Mouse (Mus musculus) lung, embryonic 14.5 days (tissue): ENCODE measurements at regions not wholly inside any gene's neighbourhood (a gene's known extent, or its start where the extent isn't known, plus 50 kb on each side); places are given as distances from the start of the nearest gene placed in this dataset.

Experiments
- ATAC-seq: fragments of 200-750 bp; cut with Nextera tagmentation; 2 replicates; pipeline ENCODE4 v1.8.0; 2017; ENCODE audit warnings: mild to moderate bottlenecking, moderate TSS enrichment, moderate library complexity; ENCODE audit not compliant: insufficient read depth
- DNase-seq: peaks from one replicate; pipeline ENCODE4 v3.0.0-alpha.2; 2015
- H3K27ac ChIP-seq: fragments of 300-500 bp; sonication (generic); 2 replicates; pipeline ENCODE4 v1.5.1; 2014; ENCODE audit warnings: low read depth, mild to moderate bottlenecking, moderate library complexity
- H3K27me3 ChIP-seq: fragments of 300-500 bp; sonication (generic); 2 replicates; pipeline ENCODE4 v1.6.1; 2014; ENCODE audit warnings: low read length, control low read depth; ENCODE audit not compliant: insufficient read depth
- H3K36me3 ChIP-seq: fragments of 300-500 bp; sonication (generic); 2 replicates; pipeline ENCODE4 v1.6.1; 2014; ENCODE audit warnings: control low read depth; ENCODE audit not compliant: insufficient read depth
- H3K4me1 ChIP-seq: fragments of 300-500 bp; sonication (generic); 2 replicates; pipeline ENCODE4 v1.6.1; 2014; ENCODE audit warnings: antibody characterized with exemption, control low read depth; ENCODE audit not compliant: insufficient read depth
- H3K4me2 ChIP-seq: fragments of 300-500 bp; sonication (generic); 2 replicates; pipeline ENCODE4 v1.6.1; 2014; ENCODE audit warnings: mild to moderate bottlenecking
- H3K4me3 ChIP-seq: fragments of 300-500 bp; sonication (generic); 2 replicates; pipeline ENCODE4 v1.5.1; 2014; ENCODE audit warnings: low read depth, low read length
- H3K9ac ChIP-seq: fragments of 300-500 bp; sonication (generic); 2 replicates; pipeline ENCODE4 v1.6.1; 2014
- H3K9me3 ChIP-seq: fragments of 300-500 bp; sonication (generic); 2 replicates; pipeline ENCODE4 v1.6.1; 2016; ENCODE audit warnings: low read depth, low read length, control low read depth
- CTCF ChIP-seq: IDR thresholded peaks from 2 replicates; pipeline ENCODE4 v1.5.1; 2016; ENCODE audit warnings: antibody characterized with exemption, low read depth
- WGBS: fragments of 180-500 bp; shearing (Covaris S2); extraction: QIAGEN DNeasy Blood & Tissue Kit; methylation state at CpG from one replicate; pipeline ENCODE4 v1.1.7; 2014; 5-methylcytosine and 5-hydroxymethylcytosine counted together

DNA sequence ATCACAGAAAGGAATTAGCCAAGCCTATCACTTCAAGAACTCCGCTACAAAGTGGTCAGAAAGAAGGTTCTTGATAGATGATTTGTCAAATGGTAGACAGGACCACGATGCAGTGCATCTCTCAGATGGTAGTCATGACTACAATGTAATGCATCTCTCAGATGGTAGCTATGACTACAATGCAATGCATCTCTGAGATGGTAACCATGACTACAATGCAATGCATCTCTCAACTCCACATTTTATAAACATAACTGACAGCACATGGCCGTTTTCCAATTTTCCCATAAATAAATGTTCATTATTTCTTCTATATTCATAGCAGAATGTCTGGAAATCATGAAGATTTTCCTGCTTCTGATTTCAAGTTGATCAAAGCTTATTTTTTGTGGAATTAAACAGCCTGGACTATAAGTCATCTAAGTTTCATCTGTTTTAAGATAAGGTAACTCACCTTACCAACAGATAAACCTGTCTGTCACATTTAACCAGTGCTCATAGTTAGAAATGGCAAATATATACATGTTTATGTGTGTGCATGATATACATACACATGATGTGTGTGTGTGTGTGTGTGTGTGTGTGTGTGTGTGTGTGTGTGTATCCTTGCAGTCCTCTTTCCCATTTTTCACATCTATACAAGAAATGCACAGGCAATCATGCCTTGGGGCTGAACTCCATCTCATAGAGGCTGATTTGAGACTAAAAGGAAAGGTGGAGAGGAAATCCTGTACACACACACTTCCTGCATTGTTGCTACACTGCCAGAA, 122.4 kb downstream of the Phf3 start:
- no peaks in the 10 kb centered on the region for H3K36me3 ChIP-seq
- H3K4me3 ChIP-seq, result no peak overlapping the region
- no peak overlapping the region for H3K4me2 ChIP-seq
- no peaks in the 10 kb centered on the region for H3K9me3 ChIP-seq
- H3K9ac ChIP-seq, result no peak overlapping the region
- TF ChIP-seq CTCF, result no peak
- DNase-seq (peak; percentile 57), ATAC-seq (peak; percentile 78; the same call in 1 of the 2 replicates)
- no peaks in the 10 kb centered on the region for H3K27me3 ChIP-seq
- H3K27ac ChIP-seq, result no peak overlapping the region
- no peaks in the 10 kb centered on the region for H3K4me1 ChIP-seq
- 34% methylated on average over 3 of the region's 3 CpGs for WGBS

DNA sequence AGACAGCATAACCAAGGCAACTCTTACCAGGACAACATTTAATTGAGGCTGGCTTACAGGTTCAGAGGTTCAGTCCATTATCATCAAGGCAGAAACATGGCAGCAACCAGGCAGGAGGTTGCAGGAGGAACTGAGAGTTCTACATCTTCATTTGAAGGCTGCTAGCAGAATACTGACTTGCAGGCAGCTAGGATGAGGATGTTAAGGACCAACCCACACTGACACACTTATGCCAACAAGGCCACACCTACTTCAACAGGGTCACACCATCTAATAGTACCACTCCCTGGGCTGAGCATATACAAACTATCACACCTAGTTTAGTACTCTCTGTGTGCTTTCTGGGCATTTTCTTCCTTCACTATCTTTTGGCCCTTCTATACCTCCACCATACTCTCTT, 131.8 kb downstream of the Phf3 start:
- Histone ChIP-seq H3K9ac (no peak overlapping the region), H3K4me1 (no peaks in the 10 kb centered on the region), H3K4me3 (no peak overlapping the region), H3K27ac (no peak overlapping the region), H3K36me3 (no peaks in the 10 kb centered on the region), H3K9me3 (no peaks in the 10 kb centered on the region), H3K27me3 (no peaks in the 10 kb centered on the region), H3K4me2 (no peak overlapping the region)
- no peak for TF ChIP-seq CTCF
- no peak for ATAC-seq
- DNase-seq, result no peak

DNA sequence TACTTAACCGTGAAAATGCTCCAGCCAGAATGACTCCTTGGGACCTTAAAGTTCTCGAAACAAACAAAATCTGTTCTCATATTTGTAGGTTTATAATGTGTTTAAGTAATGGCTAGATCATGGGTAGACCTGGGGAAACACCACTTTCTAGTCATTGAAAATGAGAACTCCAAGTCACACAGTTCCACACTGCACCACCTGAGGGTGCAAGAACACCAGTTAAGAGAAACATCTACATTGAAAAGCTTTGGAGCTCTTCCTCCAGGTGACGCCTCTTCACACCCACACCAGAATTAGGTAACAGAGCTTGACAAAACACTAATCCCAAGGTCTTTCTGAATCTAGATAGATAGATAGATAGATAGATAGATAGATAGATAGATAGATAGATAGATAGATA, 132.9 kb downstream of the Phf3 start:
- Histone ChIP-seq H3K4me3 (no peak overlapping the region), H3K27ac (no peak overlapping the region), H3K36me3 (no peaks in the 10 kb centered on the region), H3K27me3 (no peaks in the 10 kb centered on the region), H3K9ac (no peak overlapping the region), H3K4me1 (no peaks in the 10 kb centered on the region), H3K4me2 (no peak overlapping the region), H3K9me3 (no peaks in the 10 kb centered on the region)
- ATAC-seq (no peak), DNase-seq (peak; percentile 50)
- peak; percentile 52 for TF ChIP-seq CTCF
- 55% methylated on average over 3 of the region's 3 CpGs for WGBS

DNA sequence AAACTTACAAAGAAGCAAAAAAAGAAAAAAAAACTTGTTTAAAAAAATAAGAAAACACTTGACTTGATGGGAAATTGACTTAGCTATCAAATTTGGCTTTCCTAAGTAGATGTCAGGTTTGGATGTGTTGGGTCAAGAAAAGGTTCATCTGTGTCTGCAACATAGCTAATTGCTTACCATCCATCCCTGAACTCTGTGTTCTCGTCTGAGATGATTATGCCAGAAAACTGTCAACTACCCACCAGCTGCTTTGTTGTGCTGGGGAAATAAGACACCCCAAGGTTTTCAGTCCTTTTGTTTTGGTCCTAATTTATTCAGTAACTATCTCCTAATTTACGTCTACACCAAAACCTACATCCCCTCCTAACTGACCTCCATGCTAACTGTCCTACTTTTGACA, 152.2 kb downstream of the Phf3 start:
- Histone ChIP-seq H3K27me3 (no peaks in the 10 kb centered on the region), H3K27ac (no peak overlapping the region)
- WGBS, result 61% methylated on average over 2 of the region's 2 CpGs

GRCm38 (mm10) chr1:30720829-30721228, 152.9 kb downstream of the Phf3 start:
- TF ChIP-seq CTCF, result no peak
- no peak for ATAC-seq
- Histone ChIP-seq H3K27me3 (no peaks in the 10 kb centered on the region), H3K9me3 (no peaks in the 10 kb centered on the region), H3K9ac (no peak overlapping the region), H3K27ac (no peak overlapping the region), H3K4me1 (no peaks in the 10 kb centered on the region), H3K4me3 (no peak overlapping the region), H3K36me3 (no peaks in the 10 kb centered on the region), H3K4me2 (no peak overlapping the region)
- DNase-seq, result no peak
- WGBS, result 89% methylated on average over 2 of the region's 2 CpGs

More for the DNA sequence above, 152.2 kb downstream of the Phf3 start:
- Histone ChIP-seq H3K4me1 (no peaks in the 10 kb centered on the region), H3K36me3 (no peaks in the 10 kb centered on the region), H3K9me3 (no peaks in the 10 kb centered on the region), H3K9ac (no peak overlapping the region), H3K4me2 (no peak overlapping the region), H3K4me3 (no peak overlapping the region)
- no peak for DNase-seq
- no peak for TF ChIP-seq CTCF
- no peak for ATAC-seq

DNA sequence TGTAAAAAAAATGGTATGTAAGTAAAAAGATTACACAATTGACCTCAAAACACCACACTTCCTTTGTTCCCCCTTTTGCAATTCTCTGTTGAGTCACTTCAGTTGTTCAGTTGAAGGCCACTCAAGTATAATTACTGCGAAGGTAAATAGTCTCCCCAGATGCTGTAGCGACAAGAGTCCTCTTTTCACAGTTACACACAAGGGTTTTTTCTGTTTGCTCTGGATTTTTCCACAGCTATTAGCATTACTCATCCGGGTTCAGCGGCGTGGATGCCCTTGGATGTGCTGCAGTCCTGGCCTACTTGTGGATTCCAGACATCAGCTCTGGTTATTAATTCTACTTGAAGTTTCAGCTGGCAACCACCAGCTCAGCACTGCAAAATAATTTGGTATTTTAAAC, 155.1 kb downstream of the Phf3 start:
- 49% methylated on average over 5 of the region's 5 CpGs for WGBS
- no peaks in the 10 kb centered on the region for H3K4me1 ChIP-seq
- peak; percentile 84 for ATAC-seq

DNA sequence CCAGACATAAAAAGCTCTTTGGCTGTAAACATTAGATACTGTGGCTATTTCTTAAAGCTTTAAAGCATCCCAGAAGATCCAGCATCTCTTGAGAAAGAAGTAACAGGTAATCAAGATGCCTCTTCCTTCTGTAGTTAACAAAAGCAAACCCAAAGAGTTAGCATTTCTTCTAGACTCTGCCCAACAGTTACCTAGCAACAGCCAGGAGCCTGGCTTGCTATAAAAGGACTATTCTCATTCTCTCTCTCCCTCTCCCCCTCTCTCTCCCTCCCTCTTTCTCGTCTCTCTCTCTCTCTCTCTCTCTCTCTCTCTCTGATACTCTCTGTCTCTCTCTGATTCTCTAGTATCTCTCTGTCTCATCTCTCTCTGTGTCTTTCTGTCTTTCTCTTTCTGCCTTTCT, 157.4 kb downstream of the Phf3 start:
- no peak for ATAC-seq
- no peak overlapping the region for H3K27ac ChIP-seq
- H3K4me2 ChIP-seq, result no peak overlapping the region
- TF ChIP-seq CTCF, result no peak
- no peak overlapping the region for H3K4me3 ChIP-seq
- 32% methylated on average over 1 of the region's 1 CpGs for WGBS
- no peaks in the 10 kb centered on the region for H3K4me1 ChIP-seq
- no peak for DNase-seq
- no peaks in the 10 kb centered on the region for H3K36me3 ChIP-seq
- no peaks in the 10 kb centered on the region for H3K9me3 ChIP-seq
- no peak overlapping the region for H3K9ac ChIP-seq
- H3K27me3 ChIP-seq, result no peaks in the 10 kb centered on the region

More for the DNA sequence above, 155.1 kb downstream of the Phf3 start:
- Histone ChIP-seq H3K36me3 (no peaks in the 10 kb centered on the region), H3K27me3 (no peaks in the 10 kb centered on the region), H3K27ac (peak overlapping the region; percentile 69), H3K9me3 (no peaks in the 10 kb centered on the region), H3K4me3 (no peak overlapping the region), H3K4me2 (no peak overlapping the region), H3K9ac (no peak overlapping the region)
- peak; percentile 49 for DNase-seq
- TF ChIP-seq CTCF, result no peak
